11 mouse cellular contexts compared by ENCODE assay signal in genomic region chr3:145992796-145993195, GRCm38 (mm10). TPM values are rescaled to one million over a fixed set of nuclear protein-coding genes. Genes with fewer than 3 reads are reported as not detected.
A peak's percentile ranks its signal among the peaks of the same experiment; 100 is the strongest.
DNase-seq lines count a peak whose midpoint lies in the region; ATAC-seq and TF ChIP-seq lines count a peak whose summit lies in the region.
"Had no signal": no experiment of that assay in that cellular context is flagged by ENCODE, and none has a peak within 500 bp of the region (broad histone marks: within the 10 kb centered on the region; RNA-seq: fewer than 3 reads in every experiment).

No protein-coding gene starts in this region.

- H3K4me3 ChIP-seq in hindbrain, postnatal 0 days (ENCODE audit: low read length): no peak overlapping the region
- H3K4me3 ChIP-seq in hindbrain, embryonic 12.5 days: no peak overlapping the region
- H3K4me3 ChIP-seq in thymus, adult 2 months (ENCODE audit: control insufficient read depth, insufficient read depth, low read length): no peak overlapping the region
- H3K4me3 ChIP-seq: forebrain, embryonic 12.5 days; stomach, embryonic 15.5 days had no signal

- 57% methylated on average over 10 of the region's 10 CpGs for WGBS in hindbrain, postnatal 0 days
- 96% methylated on average over 10 of the region's 10 CpGs for WGBS in hindbrain, embryonic 12.5 days
- WGBS in thymus, adult 2 months: 90% methylated on average over 10 of the region's 10 CpGs

- TF ChIP-seq POLR2A in thymus, adult 2 months (IDR thresholded peaks at IDR 0.05; ENCODE audit: control insufficient read depth, extremely low read depth, insufficient read depth, low read length, poor library complexity): no peak

- no peaks in the 10 kb centered on the region for H3K4me1 ChIP-seq in hindbrain, postnatal 0 days (ENCODE audit: insufficient read depth, low read length)
- H3K4me1 ChIP-seq in hindbrain, embryonic 12.5 days: peaks cover 11% of the 10 kb centered on the region
- peaks cover 22% of the 10 kb centered on the region for H3K4me1 ChIP-seq in thymus, adult 2 months (replicated peaks; ENCODE audit: control insufficient read depth, insufficient read depth, low read length)

- no peaks in the 10 kb centered on the region for H3K27me3 ChIP-seq in hindbrain, postnatal 0 days (ENCODE audit: insufficient read depth, low read length)
- H3K27me3 ChIP-seq in hindbrain, embryonic 12.5 days: peaks cover 14% of the 10 kb centered on the region
- H3K27me3 ChIP-seq in thymus, adult 2 months (ENCODE audit: control insufficient read depth, insufficient read depth, low read length): no peaks in the 10 kb centered on the region; the same call in 1 of the 2 replicates
- H3K27me3 ChIP-seq: stomach, embryonic 15.5 days had no signal

- no peaks in the 10 kb centered on the region for H3K9me3 ChIP-seq in hindbrain, postnatal 0 days (ENCODE audit: low read length)
- H3K9me3 ChIP-seq in hindbrain, embryonic 12.5 days (replicated peaks): no peaks in the 10 kb centered on the region
- H3K9me3 ChIP-seq: forebrain, embryonic 12.5 days; stomach, embryonic 15.5 days had no signal

- ATAC-seq in hindbrain, postnatal 0 days: no peak
- no peak for ATAC-seq in hindbrain, embryonic 12.5 days (ENCODE audit: low FRiP score)
- no peak for ATAC-seq in inflammation-experienced regulatory T-cells, adult 6 months
- ATAC-seq: midbrain, embryonic 16.5 days had no signal

- no peaks in the 10 kb centered on the region for H3K36me3 ChIP-seq in hindbrain, postnatal 0 days (ENCODE audit: insufficient read depth, low read length)
- no peaks in the 10 kb centered on the region for H3K36me3 ChIP-seq in hindbrain, embryonic 12.5 days
- H3K36me3 ChIP-seq in thymus, adult 2 months (ENCODE audit: control insufficient read depth, insufficient read depth, low read length): no peaks in the 10 kb centered on the region
- H3K36me3 ChIP-seq: forebrain, embryonic 12.5 days; stomach, embryonic 15.5 days had no signal

- no peak overlapping the region for H3K9ac ChIP-seq in hindbrain, postnatal 0 days (replicated peaks; ENCODE audit: low read length)
- no peak overlapping the region for H3K9ac ChIP-seq in hindbrain, embryonic 12.5 days
- H3K9ac ChIP-seq: forebrain, embryonic 12.5 days; stomach, embryonic 15.5 days had no signal

- H3K4me2 ChIP-seq in hindbrain, postnatal 0 days (ENCODE audit: low read depth, low read length): no peak overlapping the region
- H3K4me2 ChIP-seq in hindbrain, embryonic 12.5 days (replicated peaks): no peak overlapping the region
- H3K4me2 ChIP-seq: forebrain, embryonic 12.5 days; stomach, embryonic 15.5 days had no signal

- no peak for TF ChIP-seq CTCF in hindbrain, postnatal 0 days (IDR thresholded peaks at IDR 0.05; ENCODE audit: low read depth)
- TF ChIP-seq CTCF in thymus, adult 2 months (IDR thresholded peaks at IDR 0.05; ENCODE audit: borderline replicate concordance, control insufficient read depth, extremely low read depth, insufficient read depth, low read length, poor library complexity): no peak

- DNase-seq in hindbrain, postnatal 0 days (ENCODE audit: low spot score): peak; percentile 50
- peak; percentile 67 to 88 for DNase-seq in adrenal gland, adult (ENCODE audit: inconsistent age in 2 of 2, low spot score in 1 of 2)
- DNase-seq in heart, adult 8-10 months (ENCODE audit: low spot score): peak; percentile 83
- DNase-seq in kidney, postnatal 4 days: peak; percentile 48 to 59
- no peak for DNase-seq in cerebellum, adult 11-12 months
- DNase-seq in thymus, adult 2 months: no peak

- H3K27ac ChIP-seq in hindbrain, postnatal 0 days: no peak overlapping the region
- no peak overlapping the region for H3K27ac ChIP-seq in hindbrain, embryonic 12.5 days
- H3K27ac ChIP-seq in thymus, adult 2 months (ENCODE audit: control insufficient read depth, insufficient read depth, low read length): no peak overlapping the region
- H3K27ac ChIP-seq: forebrain, embryonic 12.5 days; stomach, embryonic 15.5 days had no signal

RNA-seq across cellular contexts. Expression of gene Syde2, which starts 5.1 kb away (rescaled TPM):
- total RNA-seq in hindbrain, postnatal 0 days (2014; rRNA removed): 4.7 and 5.1 TPM in 2 replicates
- 0.47 and 0.61 TPM in 2 replicates for polyA plus RNA-seq in hindbrain, postnatal 0 days (2015; fragmentation: Nextera tagmentation; extraction: Ambion mirVana)
- 1.4 and 2.0 TPM in 2 replicates for polyA plus RNA-seq in hindbrain, embryonic 12.5 days (2016; fragmentation: Nextera tagmentation; extraction: Ambion mirVana)
- total RNA-seq in heart, adult 8-10 months (2022): 10 to 100 TPM; 16.7 to 21.8 (median 19.0) TPM
- polyA plus RNA-seq in inflammation-experienced regulatory T-cells, adult 6 months (2017; shearing (Covaris generic)): under 1 TPM in 1 of 3 experiments, not detected in 2; 0.13 TPM
- 3.5 and 4.6 TPM in 2 replicates for polyA plus RNA-seq in thymus, adult 2 months (2012; rRNA removed)

RNA-seq across cellular contexts. Expression of gene 2410004B18Rik, which starts 55.0 kb away (rescaled TPM):
- 30.8 and 33.3 TPM in 2 replicates for total RNA-seq in hindbrain, postnatal 0 days (2014; rRNA removed)
- 69.5 and 75.0 TPM in 2 replicates for polyA plus RNA-seq in hindbrain, postnatal 0 days (2015; fragmentation: Nextera tagmentation; extraction: Ambion mirVana)
- 61.4 and 64.3 TPM in 2 replicates for polyA plus RNA-seq in hindbrain, embryonic 12.5 days (2016; fragmentation: Nextera tagmentation; extraction: Ambion mirVana)
- 10 to 100 TPM; 13.2 to 21.6 (median 18.0) TPM for total RNA-seq in heart, adult 8-10 months (2022)
- 10 to 100 TPM; 13.8 to 21.9 (median 20.6) TPM for polyA plus RNA-seq in inflammation-experienced regulatory T-cells, adult 6 months (2017; shearing (Covaris generic))
- polyA plus RNA-seq in thymus, adult 2 months (2012; rRNA removed): 19.2 and 20.6 TPM in 2 replicates

Comparison
In these comparisons a context has a peak if more than half of its experiments do, and no peak if none do; other contexts are left out.
1. DNase-seq: peak in hindbrain, postnatal 0 days (single experiment), adrenal gland, adult (2 of 2), heart, adult 8-10 months (single experiment) and kidney, postnatal 4 days (2 of 2); none in cerebellum, adult 11-12 months (single experiment) and thymus, adult 2 months (single experiment).